Mouse (Mus musculus): ENCODE measurements at regions not wholly inside any gene's neighbourhood (a gene's known extent, or its start where the extent isn't known, plus 50 kb on each side); places are given as distances from the start of the nearest gene placed in this dataset.

DNA sequence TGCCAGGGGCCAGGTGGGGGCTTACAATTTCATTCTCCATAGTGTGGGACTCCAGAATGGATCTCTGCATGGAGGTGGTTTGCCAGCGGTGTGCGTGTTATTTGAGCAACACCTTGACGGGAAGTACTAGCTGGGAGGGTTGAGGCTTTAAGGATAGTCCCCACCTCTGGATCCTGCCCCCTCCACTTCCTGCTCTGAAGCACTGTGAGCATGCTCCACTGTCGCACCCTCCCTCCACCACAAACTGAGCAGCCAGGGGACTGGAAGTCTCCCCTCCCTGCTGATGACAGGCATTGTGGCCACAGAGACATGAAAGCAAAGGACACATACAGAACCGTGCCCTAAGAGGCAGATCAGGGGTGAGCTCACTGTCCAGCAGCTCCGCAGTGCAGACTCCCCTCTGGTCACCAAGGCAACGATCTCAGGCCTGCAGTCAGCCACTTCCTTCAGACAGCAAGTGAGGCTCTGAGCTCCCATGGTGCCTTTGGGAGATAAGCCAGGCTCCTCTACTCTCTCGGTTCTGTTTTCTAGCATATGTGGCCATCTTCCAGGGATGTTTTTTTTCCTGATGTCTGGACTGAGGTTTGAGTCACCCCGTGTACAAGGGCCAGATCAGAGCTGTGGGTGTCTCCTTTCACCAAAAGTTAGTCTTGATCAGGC is 239.7 kb downstream of the Cryba4 start:
- DNase-seq (ENCODE audit: low spot score in 2 of 2): no peak

DNA sequence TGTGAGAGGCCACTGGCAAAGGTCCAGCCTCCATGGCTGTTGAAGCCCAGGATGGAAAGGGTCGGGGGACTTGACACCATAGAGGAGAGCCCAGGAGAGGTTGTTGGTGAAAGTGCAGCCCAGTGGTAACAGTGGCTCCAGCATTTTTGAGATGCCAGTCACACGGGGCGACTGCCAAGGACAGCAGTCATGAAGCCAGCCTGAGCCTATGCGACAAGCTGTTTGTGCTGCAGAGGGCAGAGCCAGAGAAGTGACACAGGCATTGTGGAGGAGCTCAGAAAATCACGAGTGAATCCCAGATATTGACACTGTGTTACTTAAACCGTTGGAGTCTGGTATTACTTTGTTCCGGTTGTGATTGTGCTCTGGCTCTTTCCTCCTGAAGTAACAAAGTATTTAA is 233.4 kb downstream of the Cryba4 start:
- no peak for DNase-seq (ENCODE audit: low spot score in 2 of 2)

DNA sequence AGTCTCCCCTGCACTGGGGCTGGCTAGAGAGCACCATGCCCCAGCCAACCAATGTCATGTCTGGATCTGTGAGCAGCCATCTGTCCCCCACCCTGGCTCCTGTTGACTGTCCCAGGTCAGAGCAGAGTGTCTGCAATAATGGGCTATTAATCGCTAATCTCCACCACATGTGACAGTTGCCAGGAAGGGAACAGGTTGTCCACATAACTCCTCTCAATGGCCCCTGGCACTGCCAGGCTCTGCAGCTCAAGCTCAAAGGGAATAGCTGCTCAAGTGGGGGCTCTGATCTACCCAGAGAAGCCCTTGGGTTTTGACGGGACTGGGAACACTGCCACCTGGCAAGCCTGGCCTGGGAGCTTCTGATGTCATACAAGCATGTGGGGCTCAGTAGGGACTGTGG is 231.4 kb downstream of the Cryba4 start:
- DNase-seq (ENCODE audit: low spot score in 2 of 2): no peak

DNA sequence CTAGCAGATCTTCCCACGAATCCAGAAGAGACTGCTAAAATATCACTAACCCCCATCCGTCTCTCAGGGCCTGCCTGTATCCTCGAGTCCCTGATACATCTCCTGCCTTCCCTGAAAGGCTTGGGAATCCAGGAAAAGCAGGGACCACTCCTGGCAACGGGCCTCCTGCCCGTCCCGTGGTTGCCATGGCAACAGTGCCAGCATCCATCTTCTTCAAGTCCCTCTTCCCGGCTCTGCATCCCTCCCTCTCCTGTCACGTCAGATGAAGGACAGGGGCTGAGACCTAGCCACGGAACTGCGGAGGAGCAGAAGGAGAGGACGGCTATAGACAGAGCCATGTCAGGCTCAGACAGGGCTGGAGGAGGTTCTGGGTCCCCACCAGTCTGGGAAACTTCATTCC is 222.4 kb downstream of the Cryba4 start:
- no peak for DNase-seq (ENCODE audit: low spot score in 2 of 2)

DNA sequence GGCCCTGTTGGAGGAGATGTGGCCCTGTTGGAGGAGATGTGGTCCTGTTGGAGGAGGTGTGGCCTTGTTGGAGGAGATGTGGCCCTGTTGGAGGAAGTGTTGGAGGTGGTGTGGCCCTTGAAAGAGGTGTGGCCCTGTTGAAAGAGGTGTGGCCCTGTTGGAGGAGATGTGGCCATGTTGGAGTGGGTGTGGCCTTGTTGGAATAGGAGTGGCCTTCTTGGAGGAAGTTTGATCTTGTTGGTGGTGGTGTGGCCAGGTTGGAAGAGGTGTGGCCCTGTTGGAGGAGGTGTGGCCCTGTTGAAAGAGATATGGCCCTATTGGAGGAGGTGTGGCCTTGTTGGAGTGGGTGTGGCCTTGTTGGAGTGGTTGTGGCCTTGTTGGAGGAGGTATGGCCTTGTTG is 220.3 kb downstream of the Cryba4 start:
- DNase-seq (ENCODE audit: low spot score in 2 of 2): no peak

DNA sequence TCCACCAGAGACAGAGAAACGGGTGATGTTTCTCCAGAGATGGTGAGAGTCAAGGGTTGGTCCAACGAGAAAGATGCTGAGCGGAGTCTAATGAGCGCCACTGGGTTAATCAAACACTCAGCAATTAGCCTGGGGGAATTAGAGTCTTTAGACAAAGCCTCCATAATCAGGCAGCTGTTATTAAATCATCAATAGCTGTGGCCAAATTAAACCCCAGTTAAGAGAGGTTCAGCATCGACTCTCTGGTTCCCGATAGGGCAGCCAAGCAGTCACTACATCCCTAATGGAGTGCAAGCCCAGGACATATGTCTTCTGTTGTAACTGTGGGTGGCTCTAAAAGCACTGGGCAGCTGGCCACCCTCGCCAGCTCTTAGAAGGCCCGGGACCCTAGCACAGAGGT is 216.9 kb downstream of the Cryba4 start:
- DNase-seq (ENCODE audit: low spot score in 2 of 2): no peak

DNA sequence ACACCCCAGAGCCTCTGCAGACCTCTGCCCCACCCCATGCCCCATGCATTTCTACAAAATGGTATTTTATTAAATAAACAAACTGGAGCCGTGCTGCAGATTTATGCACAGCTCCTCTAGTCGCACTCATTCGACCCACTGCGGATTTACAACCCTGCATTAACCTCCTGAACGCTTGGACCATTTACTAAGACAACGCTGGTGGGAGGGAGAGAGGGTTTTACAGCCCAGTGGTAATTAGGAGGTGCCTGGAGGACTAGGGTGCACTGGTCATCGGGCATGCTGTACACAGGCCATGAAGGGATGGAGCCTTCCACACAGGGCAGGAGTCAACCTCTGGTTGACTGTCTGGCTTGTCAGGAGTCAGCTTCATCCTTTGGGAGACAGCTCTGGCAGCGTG is 215.2 kb downstream of the Cryba4 start:
- no peak for DNase-seq (ENCODE audit: low spot score in 2 of 2)

DNA sequence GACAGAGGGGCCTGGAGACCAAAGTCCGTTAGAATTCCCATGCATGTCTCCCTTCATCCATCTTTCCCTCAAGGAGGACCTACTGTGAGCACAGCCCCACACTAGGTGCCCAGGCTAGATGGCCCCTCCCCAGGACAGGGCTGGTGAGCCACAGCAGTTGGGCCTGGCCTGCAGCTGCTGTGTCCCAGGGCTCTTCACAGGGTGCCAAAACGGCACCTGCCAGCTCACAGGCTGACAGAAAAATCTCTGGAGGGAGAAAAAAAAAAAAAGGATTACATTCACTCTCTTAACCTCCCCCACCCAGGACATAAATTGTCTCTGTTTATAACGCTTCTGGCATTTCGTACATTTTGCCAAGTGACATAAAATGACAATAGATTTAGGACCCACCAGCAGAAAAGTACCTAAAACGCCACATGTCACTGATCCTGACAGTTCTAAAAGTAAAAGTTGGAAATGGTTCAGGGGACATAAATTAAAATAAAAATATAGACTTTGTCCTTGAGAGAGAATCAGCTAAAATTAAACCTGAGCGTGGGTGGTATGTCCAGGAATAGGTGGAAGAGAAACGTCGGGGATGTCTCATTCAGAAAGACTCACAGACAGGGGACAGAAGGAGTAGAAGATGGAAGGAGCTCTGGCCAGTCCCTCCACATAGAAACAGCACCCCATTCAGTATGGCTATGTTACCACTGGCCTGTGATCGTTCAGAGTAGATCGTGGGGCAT is 212.5 kb downstream of the Cryba4 start:
- no peak for DNase-seq (ENCODE audit: low spot score in 2 of 2)

DNA sequence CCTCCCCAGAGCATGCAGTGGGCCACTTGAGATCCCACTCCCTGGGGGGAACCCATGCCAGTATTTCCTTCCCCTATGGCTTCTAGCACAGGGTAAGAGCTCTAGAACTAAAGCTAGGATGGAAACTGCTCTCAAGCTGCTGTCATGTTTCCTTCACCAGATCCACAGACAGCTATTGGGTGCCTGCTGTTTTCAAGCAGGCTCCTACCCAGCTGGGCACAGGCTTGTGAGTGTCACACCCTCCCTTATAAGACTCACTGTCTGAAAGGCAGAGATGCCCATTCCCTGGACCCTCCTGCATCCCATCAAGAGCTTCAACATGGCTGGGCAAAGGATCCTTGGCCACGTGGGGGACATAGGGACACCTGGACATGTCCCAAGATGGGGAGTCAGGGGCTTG is 211.6 kb downstream of the Cryba4 start:
- DNase-seq (ENCODE audit: low spot score in 2 of 2): no peak

DNA sequence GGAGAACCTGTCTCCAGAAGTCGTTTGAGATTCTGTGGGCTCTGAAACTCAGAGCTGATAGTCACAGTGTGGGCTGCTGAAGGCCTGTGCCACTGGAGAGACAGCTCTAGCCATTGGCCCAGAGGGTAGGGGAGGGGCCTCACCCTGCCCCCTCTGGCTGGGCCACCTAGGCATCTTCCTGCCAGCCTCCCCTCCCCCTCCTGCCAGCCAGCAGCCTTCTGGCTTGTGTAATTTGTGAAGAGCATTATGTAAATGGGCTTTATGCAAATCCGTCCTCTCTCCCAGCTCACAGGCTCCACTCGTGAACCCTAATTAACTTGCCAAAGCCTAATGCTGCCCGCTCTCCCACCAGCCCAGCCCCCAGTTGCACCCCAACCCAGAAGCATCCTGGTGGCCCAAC is 211.0 kb downstream of the Cryba4 start:
- no peak for DNase-seq (ENCODE audit: low spot score in 2 of 2)

DNA sequence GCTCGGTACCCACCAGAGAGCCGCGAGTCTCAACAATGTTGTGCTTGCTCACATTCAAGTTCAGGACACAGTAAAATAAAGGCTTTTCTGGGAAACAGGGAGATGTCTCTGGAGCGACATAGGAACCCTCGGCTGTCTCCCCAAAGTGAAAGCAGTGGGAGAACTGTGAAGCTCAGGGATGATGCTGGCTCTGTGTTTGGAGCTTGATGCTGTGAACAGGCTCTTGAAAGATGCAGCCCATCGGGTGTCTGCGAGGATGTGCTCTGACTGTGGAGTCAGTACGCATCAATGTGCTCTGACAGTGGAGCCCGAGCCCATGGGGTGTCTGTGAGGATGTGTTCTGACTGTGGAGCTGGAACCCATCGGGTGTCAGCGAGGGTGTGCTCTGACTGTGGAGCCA is 210.1 kb downstream of the Cryba4 start:
- DNase-seq (ENCODE audit: low spot score in 2 of 2): no peak

DNA sequence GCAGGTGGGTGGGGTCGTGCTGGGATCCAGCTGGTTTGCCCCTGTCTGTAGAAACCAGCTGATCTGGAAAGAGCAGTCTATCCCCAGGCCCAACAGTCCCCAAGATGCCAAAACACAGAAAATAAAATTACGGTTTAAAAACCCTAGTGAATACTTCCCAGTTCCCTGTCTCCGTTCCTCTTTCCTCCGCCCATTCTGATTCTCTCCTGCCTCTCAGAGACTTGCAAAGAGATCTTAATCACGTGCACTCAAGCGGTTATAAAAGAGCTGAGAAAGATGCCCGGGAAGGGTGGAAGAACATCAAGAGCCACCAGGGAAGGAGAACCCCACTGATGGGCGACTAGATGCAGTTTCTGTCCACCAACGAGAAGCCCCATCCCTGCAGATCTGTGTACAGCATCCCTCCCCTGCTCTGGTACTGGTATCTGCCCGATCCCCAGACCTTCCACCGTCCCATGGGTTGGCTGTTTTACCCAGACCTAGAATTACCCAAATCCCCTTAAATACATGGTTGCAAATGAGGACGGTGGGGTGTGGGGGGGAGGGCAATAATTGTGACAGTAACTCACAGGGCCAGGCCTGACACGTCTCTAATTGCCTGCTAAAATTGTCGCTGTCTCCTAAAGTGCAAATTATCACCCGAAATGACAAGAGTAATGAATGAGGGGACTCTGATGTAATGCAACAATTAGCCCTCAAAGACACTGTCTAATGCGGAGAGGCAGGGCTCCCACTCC is 202.1 kb downstream of the Cryba4 start:
- DNase-seq (ENCODE audit: low spot score in 2 of 2): no peak

DNA sequence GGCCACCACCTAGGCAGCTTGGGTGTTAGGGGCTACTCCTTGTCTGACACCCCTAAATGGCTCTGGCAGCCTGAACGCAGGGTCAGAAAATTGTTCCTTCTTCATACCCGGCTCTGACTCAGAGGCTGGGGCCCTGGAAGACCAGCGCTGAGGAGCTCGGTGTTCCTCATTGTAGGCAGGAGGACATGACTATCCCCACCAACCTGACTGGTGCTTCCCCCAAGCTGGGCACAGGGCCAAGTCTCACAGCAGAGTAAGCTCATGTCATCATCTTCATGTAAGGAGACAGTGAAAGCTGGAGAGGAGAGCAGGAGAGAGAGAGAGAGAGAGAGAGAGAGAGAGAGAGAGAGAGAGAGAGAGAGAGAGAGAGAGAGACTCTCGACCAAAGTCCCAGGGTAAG is 201.4 kb downstream of the Cryba4 start:
- DNase-seq (ENCODE audit: low spot score in 2 of 2): no peak

DNA sequence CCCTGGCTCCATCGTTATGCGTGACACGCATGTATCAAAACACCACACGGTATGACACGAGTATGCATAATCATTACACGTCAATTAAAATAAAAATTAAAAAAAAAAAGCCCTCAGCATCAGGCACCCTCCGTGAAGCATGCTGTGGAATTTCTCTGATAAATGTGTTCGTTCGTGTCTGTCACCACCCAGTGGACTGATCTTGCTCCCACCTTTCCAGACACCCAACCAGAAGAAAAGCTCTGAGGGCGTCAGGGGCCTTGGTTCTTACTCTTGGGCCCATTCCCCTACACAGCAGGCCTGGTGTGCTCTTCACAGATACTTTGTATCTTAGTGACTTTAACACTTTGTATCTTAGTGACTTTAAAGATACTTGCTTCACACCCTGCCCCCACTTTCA is 200.5 kb downstream of the Cryba4 start:
- DNase-seq (ENCODE audit: low spot score in 2 of 2): no peak

DNA sequence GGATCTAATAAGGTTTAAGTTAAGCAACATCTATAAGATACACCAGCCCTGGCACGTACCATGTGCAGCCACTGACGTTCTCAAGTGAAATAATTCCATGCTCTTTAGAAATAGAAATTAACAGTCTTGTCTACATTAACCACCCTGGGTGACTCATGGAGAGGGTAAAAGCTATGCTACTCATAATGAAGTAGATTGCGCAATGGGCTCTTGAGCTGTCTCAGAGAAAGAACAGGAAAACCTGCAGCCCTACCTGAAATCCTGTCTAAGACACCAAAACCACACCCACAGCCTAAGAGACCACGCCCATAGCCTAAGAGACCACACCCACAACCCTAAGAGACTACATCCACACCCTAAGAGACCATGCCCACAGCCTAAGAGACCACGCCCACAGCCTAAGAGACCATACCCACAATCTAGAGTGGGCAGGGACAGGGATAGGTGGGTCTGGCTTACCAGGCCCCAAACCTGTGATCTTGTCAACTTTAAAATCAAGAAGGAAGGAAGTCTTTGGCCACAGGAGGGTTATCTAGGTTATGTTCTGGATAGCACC is 198.6 kb downstream of the Cryba4 start:
- DNase-seq (ENCODE audit: low spot score in 2 of 2): no peak

DNA sequence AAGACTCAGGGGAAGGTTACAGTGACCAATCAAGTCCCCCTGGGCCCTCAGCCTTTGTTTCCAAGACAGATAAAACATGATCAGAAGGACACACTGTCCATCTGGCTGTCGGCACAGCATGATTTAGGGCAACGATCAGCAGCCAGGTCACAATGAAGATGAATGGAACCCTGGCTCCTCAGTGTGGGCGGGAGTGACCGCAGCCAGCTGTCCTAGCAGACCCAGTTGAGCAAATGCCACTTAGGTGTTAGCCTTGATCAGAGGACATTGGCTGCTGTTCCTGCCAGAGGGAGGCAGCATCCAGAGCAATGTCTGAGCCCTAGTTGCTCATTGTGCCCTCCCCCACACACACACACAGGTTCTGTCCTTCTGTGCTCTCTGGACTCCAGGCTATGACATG is 197.3 kb downstream of the Cryba4 start:
- no peak for DNase-seq (ENCODE audit: low spot score in 2 of 2)

DNA sequence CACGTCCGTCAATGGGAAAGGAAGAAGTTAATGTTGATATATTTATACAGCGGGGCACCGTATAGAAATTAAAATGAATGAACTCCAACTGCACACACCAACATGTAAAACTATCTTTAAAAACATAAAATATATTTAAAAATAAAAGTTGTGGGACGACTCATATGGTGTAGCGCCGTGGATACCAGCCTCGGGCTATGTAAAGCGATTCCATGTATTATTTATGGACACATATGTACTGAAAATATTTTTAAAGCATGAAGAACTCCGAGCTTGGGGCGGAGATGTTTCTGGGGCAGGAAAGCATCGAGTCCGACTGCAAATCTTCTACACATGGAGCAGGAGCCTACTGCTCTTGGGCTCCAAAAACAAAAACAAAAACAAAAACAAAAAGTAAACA is 182.4 kb downstream of the Cryba4 start:
- no peak for DNase-seq (ENCODE audit: low spot score in 2 of 2)

DNA sequence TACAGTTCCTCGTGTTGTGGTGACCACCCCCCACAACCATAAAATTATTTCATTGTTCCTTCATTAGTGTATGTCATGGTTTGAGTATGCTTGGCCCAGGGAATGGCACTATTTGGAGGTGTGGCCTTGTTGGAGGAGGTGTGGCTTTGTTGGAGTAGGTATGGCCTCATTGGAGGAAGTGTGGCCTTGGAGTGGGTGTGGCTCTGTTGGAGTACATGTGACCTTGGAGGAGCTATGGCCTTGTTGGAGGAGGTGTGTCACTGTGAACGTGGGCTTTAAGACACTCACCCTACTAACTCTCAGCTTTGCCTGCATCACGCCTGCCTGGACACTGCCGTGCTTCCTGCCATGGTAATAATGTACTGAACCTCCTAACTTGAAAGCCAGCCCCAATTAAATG is 179.9 kb downstream of the Cryba4 start:
- DNase-seq (ENCODE audit: low spot score in 2 of 2): no peak

DNA sequence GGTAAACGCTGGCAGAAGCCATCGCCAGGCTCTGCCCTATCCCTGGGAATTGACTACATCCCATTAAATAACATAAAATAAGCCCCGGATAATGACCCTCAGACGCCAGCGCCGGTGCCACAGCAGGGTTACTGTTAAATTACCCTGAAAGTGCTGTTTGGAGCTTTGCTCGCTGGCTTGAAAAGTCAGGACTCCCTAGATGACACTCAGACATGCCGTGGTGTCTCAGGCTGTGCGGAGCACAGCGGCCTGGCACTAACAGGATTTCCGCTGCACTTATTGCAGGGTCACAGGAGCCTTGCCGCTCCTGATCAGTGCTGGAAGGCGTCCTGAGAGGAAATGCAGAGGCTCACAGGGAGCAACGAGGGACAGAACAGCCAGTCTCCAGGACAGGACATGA is 175.2 kb downstream of the Cryba4 start:
- no peak for DNase-seq (ENCODE audit: low spot score in 2 of 2)

DNA sequence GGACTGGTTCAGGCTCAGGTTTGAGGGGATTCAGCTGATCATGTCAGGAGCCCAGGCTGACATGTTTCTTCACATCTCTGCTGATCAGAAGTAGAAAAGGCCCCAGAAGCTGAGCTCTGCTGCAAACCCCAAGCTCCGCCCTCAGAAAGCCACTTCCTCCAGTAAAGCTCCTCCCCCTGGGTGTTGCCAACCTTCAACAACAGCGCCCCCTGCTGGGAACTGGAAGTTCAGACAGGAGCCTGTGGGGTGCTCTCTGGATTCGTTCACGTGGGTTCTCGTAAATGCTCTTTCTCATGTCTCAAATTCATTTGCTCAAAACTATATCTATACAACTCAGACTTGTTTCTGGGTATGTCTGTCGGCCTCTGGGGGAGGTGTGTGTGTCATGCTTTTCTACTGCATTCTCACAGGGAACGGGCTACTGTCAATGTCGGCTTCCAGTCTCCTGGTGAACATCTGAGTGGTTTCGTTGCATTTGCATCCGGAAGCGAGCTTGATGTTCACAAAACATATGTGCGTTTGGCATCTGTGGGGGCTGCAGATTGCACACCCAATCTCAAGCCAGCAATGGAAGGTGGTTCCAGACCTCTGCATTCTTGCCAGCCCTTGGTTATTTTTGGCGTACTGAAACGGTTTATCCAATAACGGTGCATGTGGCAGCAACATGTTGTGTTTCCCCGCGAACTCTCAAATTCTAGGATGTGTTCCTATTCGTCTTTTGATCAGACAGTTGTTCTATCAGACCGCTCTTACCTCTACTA is 174.3 kb downstream of the Cryba4 start:
- DNase-seq (ENCODE audit: low spot score in 2 of 2): no peak

DNA sequence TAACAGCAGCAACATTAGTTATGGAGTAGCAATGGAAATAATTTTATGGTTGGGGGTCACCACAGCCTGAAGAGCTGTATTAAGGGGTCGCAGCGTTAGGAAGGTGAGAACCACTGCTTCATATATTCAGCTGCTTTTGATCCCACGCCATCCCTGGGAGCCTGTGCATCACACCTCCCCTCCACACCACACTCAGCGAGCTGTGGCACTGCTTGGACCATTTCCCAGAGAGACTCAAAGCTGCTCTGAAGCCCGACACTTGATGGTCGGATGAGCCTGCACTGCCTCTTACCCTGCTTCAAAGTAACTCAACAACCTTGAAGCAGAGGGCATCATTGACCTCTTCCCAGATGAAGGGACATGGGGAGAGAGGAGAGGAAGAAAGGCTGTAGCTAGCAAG is 171.3 kb downstream of the Cryba4 start:
- no peak for DNase-seq (ENCODE audit: low spot score in 2 of 2)
